Mouse (Mus musculus) thymus, postnatal 10 days (tissue): Measurements from ENCODE around the gene Lrp2.

ENCODE experiments used
- DNase-seq, 2 experiments: peaks; one replicate each; pipeline ENCODE4 v3.0.0; 2021; ENCODE audit warnings: low spot score in 2 of 2

Lrp2 gene

GRCm38 (mm10) chr2:69530126-69530525, 55.7 kb downstream of the Lrp2 start:
- no peak for DNase-seq

- DNase-seq = no peak
These were observed 65.6 kb downstream of the Lrp2 start for GRCm38 (mm10) chr2:69520273-69520672.

GRCm38 (mm10) chr2:69518307-69518706, 67.6 kb downstream of the Lrp2 start:
- no peak for DNase-seq

- no peak for DNase-seq
These were observed 74.1 kb downstream of the Lrp2 start for GRCm38 (mm10) chr2:69511766-69512165.

DNA sequence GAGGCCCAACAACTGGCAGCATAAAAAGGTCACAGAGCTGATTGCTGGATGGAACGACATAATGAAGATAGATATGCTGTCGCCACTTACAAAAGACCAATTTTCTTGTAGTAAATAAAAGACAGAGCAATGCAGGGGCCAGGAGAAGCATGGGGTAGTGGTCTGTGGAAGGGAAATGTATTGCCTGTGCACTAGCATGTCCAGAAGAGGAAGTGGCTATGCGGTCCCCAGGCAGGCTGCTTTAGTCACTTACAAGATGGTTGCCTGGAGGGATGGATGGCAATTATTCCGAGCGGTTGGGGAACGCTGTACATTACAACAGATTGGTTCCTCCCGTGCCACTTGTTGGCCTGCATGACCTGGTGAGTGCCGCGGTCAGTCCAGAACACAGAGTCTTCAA, 85.5 kb downstream of the Lrp2 start:
- no peak for DNase-seq

GRCm38 (mm10) chr2:69493130-69493529, 92.7 kb downstream of the Lrp2 start:
- DNase-seq = no peak

DNA sequence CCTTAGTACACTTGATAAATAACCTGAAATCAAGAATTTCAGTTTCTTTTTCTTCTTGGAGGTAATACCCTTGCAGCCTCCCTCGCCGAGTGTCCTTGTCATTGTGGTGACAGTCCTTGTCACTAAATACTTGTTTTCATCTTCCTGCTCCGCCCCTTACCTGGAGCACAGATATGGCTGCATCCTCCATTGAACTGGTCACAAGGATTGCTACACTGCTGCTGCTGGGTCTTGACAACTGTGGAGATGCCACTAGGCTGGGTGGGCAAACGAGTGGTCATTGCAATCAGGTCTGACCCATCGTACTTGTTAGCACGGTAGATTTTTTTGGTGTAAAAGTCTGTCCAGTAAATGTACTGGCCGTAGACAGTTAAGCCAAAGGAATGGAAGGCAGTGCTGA, 104.9 kb downstream of the Lrp2 start:
- no peak for DNase-seq

- no peak for DNase-seq
These were observed 106.0 kb downstream of the Lrp2 start for GRCm38 (mm10) chr2:69479859-69480258.

DNA sequence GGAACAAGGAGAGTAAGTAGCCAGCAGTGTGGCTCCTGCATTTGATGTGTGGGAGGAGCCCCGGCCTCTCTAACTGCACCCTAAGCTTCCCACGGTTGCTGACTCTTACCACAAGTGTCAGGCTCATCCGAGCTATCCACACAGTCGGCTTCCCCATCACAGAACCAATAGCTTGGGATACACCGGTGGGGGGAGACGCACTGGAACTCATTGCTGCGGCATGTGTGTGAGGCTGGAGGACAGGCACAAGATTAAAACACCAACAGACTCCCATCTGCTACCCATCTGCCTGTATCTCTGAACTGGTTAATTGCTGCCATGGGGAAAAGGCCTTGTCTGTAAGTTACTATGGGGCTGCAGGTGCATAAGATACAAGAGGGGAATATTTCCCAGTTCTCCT, 109.0 kb downstream of the Lrp2 start:
- DNase-seq = no peak

DNA sequence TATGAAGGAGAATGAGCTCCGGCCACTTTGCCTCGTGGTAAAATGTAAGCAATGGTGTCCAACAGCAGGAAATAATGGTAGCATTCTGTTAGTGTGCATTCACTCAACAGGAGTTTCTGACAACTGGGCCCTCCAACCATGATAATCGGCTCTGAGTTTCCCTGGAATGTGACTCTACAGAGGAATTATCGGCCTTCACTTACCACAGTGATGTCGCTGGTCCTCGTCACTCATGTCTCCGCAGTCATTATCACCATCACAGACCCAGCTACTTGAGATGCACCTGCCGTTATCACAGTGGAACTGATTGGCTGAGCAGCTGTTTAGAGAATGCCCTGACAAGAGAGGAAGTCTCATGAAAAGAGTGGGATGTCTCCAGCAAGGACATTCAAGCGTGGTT, 110.7 kb downstream of the Lrp2 start:
- no peak for DNase-seq

DNA sequence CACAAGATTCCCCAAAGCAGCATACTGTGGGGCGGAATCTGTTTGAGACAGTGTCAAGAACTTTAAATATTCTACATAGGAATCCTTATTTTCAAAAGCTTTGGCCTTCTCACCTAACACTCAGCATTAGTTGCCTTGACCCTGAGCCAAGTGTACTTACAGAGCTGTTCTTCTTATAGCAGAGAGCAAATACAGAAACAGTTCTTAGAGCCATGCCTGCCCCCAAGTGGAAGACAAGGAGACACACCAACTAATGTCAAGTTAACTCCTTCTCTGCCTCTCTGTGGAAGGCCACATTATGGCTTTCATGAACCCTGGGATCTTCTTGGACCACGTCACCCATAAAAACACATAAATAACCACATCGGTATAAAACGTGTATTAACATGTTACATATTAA, 114.0 kb downstream of the Lrp2 start:
- DNase-seq = no peak

- DNase-seq = no peak
These were observed 122.3 kb downstream of the Lrp2 start for GRCm38 (mm10) chr2:69463609-69464008.

- no peak for DNase-seq
These were observed 126.4 kb downstream of the Lrp2 start for GRCm38 (mm10) chr2:69459481-69459880.

- DNase-seq = no peak
These were observed 134.7 kb downstream of the Lrp2 start for GRCm38 (mm10) chr2:69451128-69451527.

DNA sequence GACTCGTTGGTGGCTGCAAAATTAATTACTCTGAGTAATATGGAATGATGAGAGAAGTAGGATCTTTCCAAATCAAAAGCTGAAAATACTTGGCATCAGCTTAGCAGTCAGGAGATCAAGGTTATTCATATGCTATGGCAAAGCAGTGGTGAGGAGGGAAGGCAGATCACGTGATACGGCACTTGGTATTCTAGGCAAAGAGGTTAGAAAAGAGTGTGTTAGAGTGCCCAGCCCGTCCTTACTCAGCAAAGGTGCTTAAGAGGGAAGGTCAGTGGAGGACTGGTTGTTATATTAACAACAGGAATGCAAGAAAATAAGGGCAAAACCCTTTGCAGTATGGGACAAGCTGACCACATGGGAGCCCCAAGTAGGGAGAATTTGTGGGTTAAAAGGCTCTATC, 137.3 kb downstream of the Lrp2 start:
- no peak for DNase-seq

DNA sequence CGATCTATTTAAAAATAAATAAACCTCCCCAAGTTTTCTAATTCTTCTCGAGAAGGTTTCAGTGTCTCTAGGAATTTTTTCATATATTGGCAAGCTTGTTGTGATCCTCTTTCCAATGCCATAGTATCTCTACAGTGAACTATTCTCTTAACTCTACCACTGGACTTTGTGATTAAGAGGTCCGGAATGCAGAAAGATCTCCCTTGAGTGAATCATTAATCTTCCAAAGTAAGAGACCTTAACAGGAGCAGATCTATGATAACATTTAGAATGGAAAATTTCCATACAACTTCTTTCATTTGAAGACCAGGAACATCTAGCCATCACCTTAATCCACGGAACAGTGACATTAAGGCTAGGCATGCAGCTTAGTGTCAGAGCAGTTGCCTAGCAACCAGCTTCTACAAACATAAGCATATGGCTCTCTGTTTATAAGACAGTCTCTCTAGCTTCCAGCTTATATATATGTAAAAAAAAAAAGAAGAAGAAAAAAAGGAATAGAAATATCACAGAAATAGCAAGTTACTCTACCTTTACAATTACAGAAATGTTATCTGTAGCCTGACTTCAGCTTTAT, 139.9 kb downstream of the Lrp2 start:
- DNase-seq = no peak

- no peak for DNase-seq
These were observed 144.2 kb downstream of the Lrp2 start for GRCm38 (mm10) chr2:69441656-69442055.

DNA sequence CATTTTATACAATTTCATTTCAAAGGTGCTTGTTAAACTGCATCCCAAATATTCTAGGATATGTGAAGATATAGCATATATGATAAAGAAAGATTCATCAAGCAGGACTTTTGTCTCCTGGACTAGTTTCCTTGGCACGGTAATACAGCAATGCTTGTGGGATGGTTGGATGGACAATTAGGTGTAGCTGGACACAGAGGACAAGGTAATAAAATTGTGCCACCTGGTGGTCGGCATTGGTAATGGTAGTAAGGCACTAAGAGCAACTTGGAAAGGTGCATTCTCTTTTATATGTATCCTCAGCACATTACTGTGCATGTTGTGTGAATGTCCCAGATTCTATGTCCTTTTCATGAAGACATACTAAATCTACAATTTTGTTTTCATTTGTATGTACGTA, 157.7 kb downstream of the Lrp2 start:
- peak in 1 of 2 experiments; percentile 47 for DNase-seq

- DNase-seq = no peak
These were observed 158.7 kb downstream of the Lrp2 start for GRCm38 (mm10) chr2:69427141-69427540.

DNA sequence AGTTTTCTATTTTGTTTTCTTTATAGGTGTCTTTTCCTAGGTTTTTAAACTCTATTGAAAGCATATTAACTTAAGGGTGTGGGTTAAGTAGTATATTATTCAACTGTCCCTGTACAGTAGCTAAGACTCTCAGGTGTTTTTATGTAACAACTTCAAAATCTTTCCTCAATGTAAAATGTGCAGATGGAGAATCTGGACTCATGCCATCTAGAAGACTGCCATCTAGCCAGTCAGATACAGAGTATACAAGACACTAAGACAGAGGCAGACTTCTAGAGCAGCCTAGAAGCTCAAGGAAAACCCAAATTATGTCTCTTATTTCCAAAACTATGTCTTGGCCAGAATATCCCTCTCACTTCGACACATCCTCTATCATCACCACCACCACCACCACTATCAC, 159.8 kb downstream of the Lrp2 start:
- no peak for DNase-seq

GRCm38 (mm10) chr2:69424829-69425228, 161.0 kb downstream of the Lrp2 start:
- DNase-seq = no peak

- no peak for DNase-seq
These were observed 167.5 kb downstream of the Lrp2 start for GRCm38 (mm10) chr2:69418294-69418881.

DNA sequence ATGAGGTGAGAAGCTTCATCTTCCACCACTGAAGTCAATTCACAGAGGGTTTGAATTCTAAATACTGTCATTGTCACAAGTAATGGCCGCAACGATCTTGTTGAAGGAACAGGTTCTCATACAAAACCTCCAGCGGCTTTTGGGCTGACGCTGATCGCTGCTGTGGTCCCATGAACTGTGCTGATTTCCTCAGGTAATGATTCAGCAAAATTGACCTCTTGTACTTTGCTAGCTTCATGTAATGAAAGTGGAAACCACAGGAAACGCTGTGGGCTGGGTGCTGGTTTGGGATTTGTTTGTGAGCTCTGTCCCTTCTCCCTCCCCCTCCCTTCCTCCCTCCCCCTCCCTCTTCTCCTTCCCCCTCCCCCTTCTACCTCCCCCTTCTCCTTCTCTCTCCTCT, 170.8 kb downstream of the Lrp2 start:
- DNase-seq = no peak

DNA sequence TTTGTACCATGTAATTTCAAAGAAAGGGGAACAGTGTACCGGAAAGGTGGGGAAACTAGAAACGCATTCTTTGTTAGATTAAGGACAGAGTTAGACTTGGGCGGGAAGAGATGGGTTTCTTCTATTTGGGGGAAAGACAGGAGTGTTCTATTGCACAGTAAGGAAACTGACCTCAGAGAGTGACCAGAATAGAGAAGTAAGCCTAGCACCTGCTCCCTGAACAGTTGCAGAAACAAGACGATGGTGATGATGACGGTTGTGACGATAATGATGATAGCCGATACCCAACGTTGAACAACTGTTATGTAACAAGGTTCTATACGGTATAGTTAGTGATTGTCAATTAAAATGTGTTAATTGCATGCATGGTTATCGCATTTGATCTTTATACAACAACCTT, 171.3 kb downstream of the Lrp2 start:
- DNase-seq = no peak
